Mouse (Mus musculus) limb, embryonic 15.5 days (tissue): Measurements from ENCODE around the gene Vps26a. TPM values are rescaled to one million over a fixed set of nuclear protein-coding genes. Genes with fewer than 3 reads are reported as not detected.
A peak's percentile ranks its signal among the peaks of the same experiment; 100 is the strongest.

Experiments
- ATAC-seq: fragments of 200-750 bp; cut with Nextera tagmentation; 2 replicates; pipeline ENCODE4 v1.8.0; 2017; ENCODE audit warnings: low read depth, moderate TSS enrichment; ENCODE audit not compliant: insufficient number of reproducible peaks, low FRiP score, low TSS enrichment
- H3K27ac ChIP-seq: fragments of 300-500 bp; sonication (generic); 2 replicates; pipeline ENCODE4 v1.5.1; 2015; ENCODE audit warnings: moderate library complexity, mild to moderate bottlenecking, inconsistent platforms
- H3K27me3 ChIP-seq: fragments of 300-500 bp; sonication (generic); 2 replicates; pipeline ENCODE4 v1.6.1; 2015; ENCODE audit warnings: inconsistent platforms
- H3K36me3 ChIP-seq: fragments of 300-500 bp; sonication (generic); 2 replicates; pipeline ENCODE4 v1.6.1; 2015; ENCODE audit warnings: inconsistent platforms
- H3K4me1 ChIP-seq: fragments of 300-500 bp; sonication (generic); 2 replicates; pipeline ENCODE4 v1.6.1; 2015; ENCODE audit warnings: inconsistent platforms
- H3K4me2 ChIP-seq: fragments of 300-500 bp; sonication (generic); 2 replicates; pipeline ENCODE4 v1.6.1; 2015; ENCODE audit warnings: mild to moderate bottlenecking, inconsistent platforms
- H3K4me3 ChIP-seq: fragments of 300-500 bp; sonication (generic); 2 replicates; pipeline ENCODE4 v1.5.1; 2015; ENCODE audit warnings: mild to moderate bottlenecking, inconsistent platforms
- H3K9ac ChIP-seq: fragments of 300-500 bp; sonication (generic); 2 replicates; pipeline ENCODE4 v1.6.1; 2015; ENCODE audit warnings: inconsistent platforms
- H3K9me3 ChIP-seq: fragments of 300-500 bp; sonication (generic); 2 replicates; pipeline ENCODE4 v1.6.1; 2016; ENCODE audit warnings: inconsistent platforms
- WGBS: fragments of 180-500 bp; shearing (Covaris S2); methylation state at CpG from one replicate; pipeline ENCODE4 v1.1.7; 2015; 5-methylcytosine and 5-hydroxymethylcytosine counted together
- polyA plus RNA-seq: library from polyadenylated mRNA; unstranded; fragments of >200 nt; fragmentation: Nextera tagmentation; extraction: Ambion mirVana; gene quantifications from 2 replicates; pipeline ENCODE4 v1.2.1, GENCODE M21; 2015

The Vps26a gene
- polyA plus RNA-seq = 75.1 and 76.1 TPM in 2 replicates

GRCm38 (mm10) chr10:62486618-62487415, at the start of gene Vps26a:
TSS of gene Vps26a (minus strand) at chr10:62486805.
- under 1% methylated on average over 48 of the region's 59 CpGs for WGBS
- Histone ChIP-seq H3K9me3 (no peaks in the 10 kb centered on the region), H3K9ac (peak within 1 kb of the TSS; percentile 87), H3K27ac (peak within 1 kb of the TSS; percentile 84), H3K4me2 (peak within 1 kb of the TSS; percentile 74), H3K4me3 (peak within 1 kb of the TSS; percentile 95), H3K27me3 (no peaks in the 10 kb centered on the region), H3K4me1 (peaks cover 3% of the 10 kb centered on the region; the same call in 1 of the 2 replicates), H3K36me3 (no peaks in the 10 kb centered on the region)
- peak; percentile 93 for ATAC-seq

GRCm38 (mm10) chr10:62534509-62534908, 47.9 kb upstream of the Vps26a start:
- ATAC-seq = no peak
- Histone ChIP-seq H3K36me3 (no peaks in the 10 kb centered on the region), H3K9me3 (no peaks in the 10 kb centered on the region), H3K27ac (no peak overlapping the region), H3K4me3 (no peak overlapping the region), H3K9ac (no peak overlapping the region), H3K4me2 (no peak overlapping the region), H3K27me3 (no peaks in the 10 kb centered on the region), H3K4me1 (no peaks in the 10 kb centered on the region)
- WGBS = 81% methylated on average over 7 of the region's 7 CpGs

GRCm38 (mm10) chr10:62532832-62533231, 46.2 kb upstream of the Vps26a start:
- Histone ChIP-seq H3K4me1 (no peaks in the 10 kb centered on the region), H3K4me3 (no peak overlapping the region), H3K9ac (no peak overlapping the region), H3K27ac (no peak overlapping the region), H3K9me3 (no peaks in the 10 kb centered on the region), H3K36me3 (no peaks in the 10 kb centered on the region), H3K27me3 (no peaks in the 10 kb centered on the region), H3K4me2 (no peak overlapping the region)
- WGBS = 36% methylated on average over 2 of the region's 2 CpGs
- ATAC-seq = no peak

GRCm38 (mm10) chr10:62530183-62530582, 43.6 kb upstream of the Vps26a start:
- H3K27ac ChIP-seq = no peak overlapping the region
- WGBS = 83% methylated on average over 9 of the region's 9 CpGs
- ATAC-seq = no peak

GRCm38 (mm10) chr10:62527351-62527750, 40.7 kb upstream of the Vps26a start, which contains the start of gene Srgn:
TSS of gene Srgn (minus strand) at chr10:62527451.
- Histone ChIP-seq H3K4me3 (no peak within 1 kb of the TSS), H3K4me2 (no peak within 1 kb of the TSS), H3K4me1 (no peaks in the 10 kb centered on the region), H3K9ac (no peak within 1 kb of the TSS), H3K9me3 (no peaks in the 10 kb centered on the region), H3K27me3 (no peaks in the 10 kb centered on the region), H3K36me3 (no peaks in the 10 kb centered on the region), H3K27ac (no peak within 1 kb of the TSS)
- ATAC-seq = no peak
- 88% methylated on average over 14 of the region's 14 CpGs for WGBS

More at GRCm38 (mm10) chr10:62530183-62530582, 43.6 kb upstream of the Vps26a start:
- Histone ChIP-seq H3K27me3 (no peaks in the 10 kb centered on the region), H3K9me3 (no peaks in the 10 kb centered on the region), H3K4me2 (no peak overlapping the region), H3K4me3 (no peak overlapping the region), H3K36me3 (no peaks in the 10 kb centered on the region), H3K9ac (no peak overlapping the region), H3K4me1 (no peaks in the 10 kb centered on the region)

GRCm38 (mm10) chr10:62522346-62522950, 35.8 kb upstream of the Vps26a start:
- 68% methylated on average over 7 of the region's 7 CpGs for WGBS
- H3K4me1 ChIP-seq = no peaks in the 10 kb centered on the region
- no peaks in the 10 kb centered on the region for H3K36me3 ChIP-seq
- no peak overlapping the region for H3K4me2 ChIP-seq
- no peak overlapping the region for H3K27ac ChIP-seq
- no peak overlapping the region for H3K9ac ChIP-seq
- no peak overlapping the region for H3K4me3 ChIP-seq
- ATAC-seq = 0 out of 2 replicates have a peak, but pooled peaks have one; percentile 30
- no peaks in the 10 kb centered on the region for H3K27me3 ChIP-seq
- H3K9me3 ChIP-seq = no peaks in the 10 kb centered on the region

- Histone ChIP-seq H3K4me2 (no peak overlapping the region), H3K27me3 (no peaks in the 10 kb centered on the region), H3K9me3 (no peaks in the 10 kb centered on the region), H3K9ac (no peak overlapping the region), H3K4me3 (no peak overlapping the region), H3K36me3 (no peaks in the 10 kb centered on the region), H3K27ac (no peak overlapping the region), H3K4me1 (no peaks in the 10 kb centered on the region)
- no peak for ATAC-seq
- WGBS = 66% methylated on average over 4 of the region's 4 CpGs
Measured at GRCm38 (mm10) chr10:62521763-62522162, 35.2 kb upstream of the Vps26a start.

- no peak overlapping the region for H3K9ac ChIP-seq
- no peaks in the 10 kb centered on the region for H3K36me3 ChIP-seq
- H3K27ac ChIP-seq = no peak overlapping the region
- 77% methylated on average over 2 of the region's 2 CpGs for WGBS
- H3K27me3 ChIP-seq = no peaks in the 10 kb centered on the region
- H3K4me1 ChIP-seq = no peaks in the 10 kb centered on the region
- H3K4me3 ChIP-seq = no peak overlapping the region
- H3K9me3 ChIP-seq = no peaks in the 10 kb centered on the region
- no peak overlapping the region for H3K4me2 ChIP-seq
- no peak for ATAC-seq
Measured at GRCm38 (mm10) chr10:62520911-62521310, 34.3 kb upstream of the Vps26a start.

- 83% methylated on average over 6 of the region's 6 CpGs for WGBS
- Histone ChIP-seq H3K36me3 (no peaks in the 10 kb centered on the region), H3K9ac (no peak overlapping the region), H3K27me3 (no peaks in the 10 kb centered on the region), H3K4me3 (no peak overlapping the region), H3K4me2 (no peak overlapping the region), H3K9me3 (no peaks in the 10 kb centered on the region), H3K4me1 (no peaks in the 10 kb centered on the region), H3K27ac (no peak overlapping the region)
- ATAC-seq = no peak
Measured at GRCm38 (mm10) chr10:62517511-62517910, 30.9 kb upstream of the Vps26a start.

- Histone ChIP-seq H3K4me1 (peaks cover 5% of the 10 kb centered on the region), H3K27ac (no peak overlapping the region), H3K9ac (no peak overlapping the region), H3K36me3 (no peaks in the 10 kb centered on the region), H3K4me2 (no peak overlapping the region), H3K4me3 (no peak overlapping the region), H3K27me3 (peaks cover 5% of the 10 kb centered on the region; the same call in 1 of the 2 replicates), H3K9me3 (no peaks in the 10 kb centered on the region)
- 94% methylated on average over 4 of the region's 4 CpGs for WGBS
- ATAC-seq = no peak
Measured at GRCm38 (mm10) chr10:62512855-62513254, 26.2 kb upstream of the Vps26a start.

GRCm38 (mm10) chr10:62511528-62511927, 24.9 kb upstream of the Vps26a start:
- Histone ChIP-seq H3K27ac (no peak overlapping the region), H3K4me2 (no peak overlapping the region), H3K36me3 (no peaks in the 10 kb centered on the region), H3K4me3 (no peak overlapping the region), H3K4me1 (peaks cover 5% of the 10 kb centered on the region), H3K9me3 (no peaks in the 10 kb centered on the region), H3K9ac (no peak overlapping the region), H3K27me3 (peaks cover 9% of the 10 kb centered on the region)
- no peak for ATAC-seq
- WGBS = 78% methylated on average over 6 of the region's 6 CpGs

- 64% methylated on average over 11 of the region's 11 CpGs for WGBS
- H3K9ac ChIP-seq = no peak overlapping the region
- H3K27me3 ChIP-seq = peaks cover 13% of the 10 kb centered on the region
- H3K4me1 ChIP-seq = peaks cover 5% of the 10 kb centered on the region
- no peaks in the 10 kb centered on the region for H3K36me3 ChIP-seq
- no peak overlapping the region for H3K27ac ChIP-seq
- H3K4me3 ChIP-seq = no peak overlapping the region
- H3K9me3 ChIP-seq = no peaks in the 10 kb centered on the region
- H3K4me2 ChIP-seq = no peak overlapping the region
- ATAC-seq = no peak
Measured at GRCm38 (mm10) chr10:62509032-62509656, 22.5 kb upstream of the Vps26a start.
